Mouse (Mus musculus) hindbrain, postnatal 0 days (tissue): ENCODE measurements around the gene Copa. TPM values are rescaled to one million over a fixed set of nuclear protein-coding genes. Genes with fewer than 3 reads are reported as not detected.

Experiments
- ATAC-seq: fragments of 200-750 bp; cut with Nextera tagmentation; 2 replicates; pipeline ENCODE4 v1.8.0; 2017; ENCODE audit warnings: mild to moderate bottlenecking, moderate TSS enrichment, moderate library complexity
- DNase-seq: peaks from one replicate; pipeline ENCODE4 v3.0.0-alpha.2; 2015; ENCODE audit warnings: low spot score
- H3K27ac ChIP-seq: fragments of 300-500 bp; sonication (generic); 2 replicates; pipeline ENCODE4 v1.5.1; 2014; ENCODE audit warnings: mild to moderate bottlenecking
- H3K27me3 ChIP-seq: fragments of 300-500 bp; sonication (generic); 2 replicates; pipeline ENCODE4 v1.6.1; 2014; ENCODE audit warnings: low read length, mixed read lengths; ENCODE audit not compliant: insufficient read depth
- H3K36me3 ChIP-seq: fragments of 300-500 bp; sonication (generic); 2 replicates; pipeline ENCODE4 v1.6.1; 2014; ENCODE audit warnings: low read length, mixed read lengths; ENCODE audit not compliant: insufficient read depth
- H3K4me1 ChIP-seq: fragments of 300-500 bp; sonication (generic); 2 replicates; pipeline ENCODE4 v1.6.1; 2014; ENCODE audit warnings: antibody characterized with exemption, low read length, mixed read lengths; ENCODE audit not compliant: insufficient read depth
- H3K4me2 ChIP-seq: fragments of 300-500 bp; sonication (generic); 2 replicates; pipeline ENCODE4 v1.6.1; 2014; ENCODE audit warnings: low read depth, mild to moderate bottlenecking, low read length, moderate library complexity, mixed read lengths
- H3K4me3 ChIP-seq: fragments of 300-500 bp; sonication (generic); 2 replicates; pipeline ENCODE4 v1.5.1; 2014; ENCODE audit warnings: low read length
- H3K9ac ChIP-seq: fragments of 300-500 bp; sonication (generic); replicated peaks from 2 replicates; pipeline ENCODE4 v1.6.1; 2014; ENCODE audit warnings: mild to moderate bottlenecking, low read length, moderate library complexity, mixed read lengths
- H3K9me3 ChIP-seq: fragments of 300-500 bp; sonication (generic); 2 replicates; pipeline ENCODE4 v1.6.1; 2016; ENCODE audit warnings: low read length, mixed read lengths
- CTCF ChIP-seq: IDR thresholded peaks from 2 replicates; pipeline ENCODE4 v1.5.1; 2016; ENCODE audit warnings: antibody characterized with exemption, control low read depth, low read depth
- WGBS: fragments of 180-500 bp; shearing (Covaris S2); extraction: QIAGEN DNeasy Blood & Tissue Kit; methylation state at CpG from one replicate; pipeline ENCODE4 v1.1.7; 2014; 5-methylcytosine and 5-hydroxymethylcytosine counted together
- polyA plus RNA-seq: library from polyadenylated mRNA; unstranded; fragments of >200 nt; fragmentation: Nextera tagmentation; extraction: Ambion mirVana; gene quantifications from 2 replicates; pipeline ENCODE4 v1.2.1, GENCODE M21; 2015
- total RNA-seq: library from RNA; depleted of rRNA; stranded (reverse); fragments of >200 nt; gene quantifications from 2 replicates; pipeline ENCODE4 v1.2.3, GENCODE M21; 2014

Gene Copa
- total and polyA plus RNA-seq, 2 experiments from 2014 or later, result 142 to 191 TPM

- ATAC-seq, result no peak
- Histone ChIP-seq H3K9ac (no peak overlapping the region), H3K36me3 (peaks cover 81% of the 10 kb centered on the region), H3K4me1 (no peaks in the 10 kb centered on the region), H3K27ac (no peak overlapping the region), H3K4me2 (no peak overlapping the region), H3K27me3 (no peaks in the 10 kb centered on the region), H3K4me3 (no peak overlapping the region), H3K9me3 (no peaks in the 10 kb centered on the region)
- TF ChIP-seq CTCF, result peak; percentile 37; the same call in 1 of the 2 replicates
- WGBS, result 75% methylated on average over 11 of the region's 11 CpGs
- DNase-seq, result peak; percentile 43
Measured at GRCm38 (mm10) chr1:172105101-172105500, 22.8 kb downstream of the Copa start.

DNA sequence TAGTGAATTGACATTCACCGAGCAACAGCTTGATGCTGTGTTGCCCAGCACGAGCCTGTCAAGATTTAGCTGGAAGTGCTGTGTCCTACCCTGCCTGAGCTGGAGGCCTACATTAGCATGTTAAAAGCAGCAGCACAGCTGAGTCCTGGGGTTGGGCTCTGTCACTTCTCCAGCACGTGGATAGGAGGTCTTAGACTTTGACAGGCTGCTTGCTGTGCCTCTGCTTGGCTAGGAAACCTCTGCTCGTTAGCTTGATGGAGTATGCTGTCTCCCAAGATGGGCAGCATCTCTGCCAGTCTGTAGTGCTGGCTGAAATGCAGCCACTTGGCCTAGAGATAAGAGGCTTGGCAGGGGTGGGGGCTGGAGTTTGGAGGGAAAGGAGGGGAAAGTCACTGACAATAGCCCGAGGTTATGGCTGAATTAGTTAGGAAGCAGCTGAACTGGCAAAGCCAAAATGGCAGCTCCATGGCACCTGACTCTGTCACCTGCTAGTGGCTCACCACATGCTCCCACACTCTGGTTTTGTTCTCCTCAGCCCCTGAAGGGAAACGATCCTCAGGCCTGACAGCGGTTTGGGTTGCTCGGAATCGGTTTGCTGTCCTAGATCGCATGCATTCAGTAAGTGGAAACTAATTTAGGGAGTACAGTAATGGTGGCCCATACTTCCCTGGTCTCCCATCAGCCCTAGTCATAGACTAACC lies 25.6 kb downstream of the Copa start:
- no peak overlapping the region for H3K4me2 ChIP-seq
- ATAC-seq (peak; percentile 86), DNase-seq (peak; percentile 54)
- 43% methylated on average over 10 of the region's 10 CpGs for WGBS
- no peaks in the 10 kb centered on the region for H3K9me3 ChIP-seq
- H3K27ac ChIP-seq, result no peak overlapping the region
- peaks cover 85% of the 10 kb centered on the region for H3K36me3 ChIP-seq
- H3K4me1 ChIP-seq, result no peaks in the 10 kb centered on the region
- no peak for TF ChIP-seq CTCF
- no peaks in the 10 kb centered on the region for H3K27me3 ChIP-seq
- H3K9ac ChIP-seq, result no peak overlapping the region
- H3K4me3 ChIP-seq, result no peak overlapping the region

GRCm38 (mm10) chr1:172116948-172117347 lies 34.6 kb downstream of the Copa start:
- WGBS, result 95% methylated on average over 5 of the region's 5 CpGs
- H3K4me2 ChIP-seq, result no peak overlapping the region
- H3K27me3 ChIP-seq, result no peaks in the 10 kb centered on the region
- no peak for TF ChIP-seq CTCF
- no peak overlapping the region for H3K4me3 ChIP-seq
- H3K36me3 ChIP-seq, result peaks cover 97% of the 10 kb centered on the region
- ATAC-seq, result no peak
- no peak for DNase-seq
- H3K4me1 ChIP-seq, result no peaks in the 10 kb centered on the region
- no peak overlapping the region for H3K9ac ChIP-seq
- H3K9me3 ChIP-seq, result no peaks in the 10 kb centered on the region
- no peak overlapping the region for H3K27ac ChIP-seq

GRCm38 (mm10) chr1:172119100-172119499 lies 36.8 kb downstream of the Copa start:
- TF ChIP-seq CTCF, result no peak
- Histone ChIP-seq H3K27me3 (no peaks in the 10 kb centered on the region), H3K9me3 (no peaks in the 10 kb centered on the region), H3K4me1 (no peaks in the 10 kb centered on the region), H3K27ac (no peak overlapping the region), H3K36me3 (peaks cover 86% of the 10 kb centered on the region), H3K4me3 (no peak overlapping the region), H3K9ac (no peak overlapping the region), H3K4me2 (no peak overlapping the region)
- ATAC-seq (no peak), DNase-seq (no peak)
- WGBS, result 81% methylated on average over 6 of the region's 6 CpGs

DNA sequence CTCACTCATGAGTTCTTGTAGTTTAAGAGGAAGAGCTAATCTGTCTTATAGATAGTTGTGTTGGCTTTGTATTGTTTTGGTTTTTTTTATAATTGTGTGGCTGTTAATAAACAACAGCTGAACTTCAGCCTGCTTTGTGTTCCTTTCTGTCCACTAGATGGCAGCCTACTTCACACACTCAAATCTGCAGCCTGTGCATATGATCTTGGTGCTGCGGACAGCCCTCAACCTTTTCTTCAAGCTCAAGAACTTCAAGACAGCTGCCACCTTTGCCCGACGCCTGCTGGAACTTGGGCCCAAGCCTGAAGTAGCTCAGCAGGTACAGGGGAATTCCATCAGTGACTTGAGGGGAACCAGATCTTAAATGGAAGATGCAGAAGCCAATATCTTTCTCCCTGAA lies 37.4 kb downstream of the Copa start:
- Histone ChIP-seq H3K4me3 (no peak overlapping the region), H3K27ac (no peak overlapping the region), H3K36me3 (peaks cover 80% of the 10 kb centered on the region), H3K9ac (no peak overlapping the region), H3K9me3 (no peaks in the 10 kb centered on the region), H3K4me1 (no peaks in the 10 kb centered on the region), H3K27me3 (no peaks in the 10 kb centered on the region), H3K4me2 (no peak overlapping the region)
- peak; percentile 82 for DNase-seq
- no peak; the same call in 1 of the 2 replicates for ATAC-seq
- 39% methylated on average over 3 of the region's 3 CpGs for WGBS
- peak; percentile 84 for TF ChIP-seq CTCF

DNA sequence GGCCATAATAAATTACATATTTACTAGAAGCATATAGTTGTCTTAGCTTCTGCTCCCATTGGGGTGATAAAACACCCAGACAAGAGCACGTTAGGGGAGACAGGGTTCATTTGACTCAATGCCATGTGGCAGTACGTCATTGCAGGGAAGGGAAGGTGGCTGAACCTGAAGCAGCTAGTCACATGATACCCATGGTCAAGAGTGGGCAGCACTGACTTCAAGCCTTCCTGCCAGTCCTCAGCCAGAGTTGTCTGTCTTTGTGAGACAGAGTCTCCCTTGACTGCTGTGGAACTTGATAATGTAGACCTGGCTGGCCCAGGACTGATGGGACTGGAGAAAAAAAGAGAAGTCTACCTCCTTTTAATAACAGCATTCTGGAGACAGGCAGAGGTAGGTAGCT lies 40.3 kb downstream of the Copa start:
- WGBS, result 81% methylated on average over 2 of the region's 2 CpGs
- no peak for TF ChIP-seq CTCF
- Histone ChIP-seq H3K4me2 (no peak overlapping the region), H3K4me1 (peaks cover 5% of the 10 kb centered on the region), H3K4me3 (no peak overlapping the region), H3K36me3 (peaks cover 51% of the 10 kb centered on the region), H3K9ac (no peak overlapping the region), H3K27ac (no peak overlapping the region), H3K9me3 (no peaks in the 10 kb centered on the region), H3K27me3 (no peaks in the 10 kb centered on the region)
- no peak for DNase-seq
- ATAC-seq, result no peak

DNA sequence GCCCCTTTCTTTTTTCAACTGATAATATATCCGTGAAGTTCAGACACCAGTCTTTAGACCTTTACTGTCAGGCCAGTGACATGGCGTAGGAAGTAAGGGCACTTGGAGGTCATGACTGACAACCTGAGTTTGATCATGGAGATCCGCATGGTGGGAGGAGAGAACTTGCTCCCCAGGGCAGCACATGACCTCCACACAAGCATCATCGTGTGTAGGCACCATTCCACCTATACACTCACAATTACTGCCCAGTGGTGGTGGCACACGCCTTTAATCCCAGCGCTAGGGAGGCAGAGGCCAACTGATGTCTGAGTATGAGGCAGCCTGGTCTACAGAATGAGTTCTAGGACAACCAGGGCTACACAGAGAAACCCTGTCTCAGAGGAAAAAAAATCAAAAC lies 42.2 kb downstream of the Copa start:
- Histone ChIP-seq H3K27ac (no peak overlapping the region), H3K27me3 (no peaks in the 10 kb centered on the region), H3K4me3 (no peak overlapping the region), H3K4me1 (peaks cover 6% of the 10 kb centered on the region), H3K36me3 (peaks cover 34% of the 10 kb centered on the region), H3K9me3 (no peaks in the 10 kb centered on the region), H3K4me2 (no peak overlapping the region), H3K9ac (no peak overlapping the region)
- DNase-seq, result no peak
- no peak for ATAC-seq
- no peak for TF ChIP-seq CTCF
- 84% methylated on average over 6 of the region's 6 CpGs for WGBS
